Mouse (Mus musculus) adrenal gland (tissue): Measurements from ENCODE around the gene Oosp1.

Source experiments
- intact Hi-C: fragments of 180-260 bp; cut with DNase I; formaldehyde crosslinking; loops from one replicate; pipeline ENCODE4 v1.15.1; 2025

Oosp1 gene

DNA sequence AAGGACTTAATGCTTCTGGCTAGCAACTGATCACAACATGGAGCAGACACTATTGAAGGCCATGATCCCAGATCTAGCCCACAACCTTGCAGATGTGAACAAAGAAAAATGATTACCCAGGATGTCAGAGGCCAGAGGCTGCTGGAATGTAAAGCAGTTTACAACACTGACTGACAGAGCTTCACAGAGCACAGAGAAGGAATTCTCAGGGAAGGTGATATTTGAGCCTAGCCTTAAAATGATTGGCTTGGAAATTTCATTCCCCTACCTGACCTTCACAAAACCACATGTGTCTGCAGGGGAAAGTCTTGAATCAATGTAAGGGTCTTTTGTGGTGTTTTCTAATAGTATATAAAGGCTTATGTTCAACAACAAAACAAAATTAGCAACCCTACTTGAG is 66.2 kb downstream of the Oosp1 start:
- intact Hi-C loops, result no loop called here

DNA sequence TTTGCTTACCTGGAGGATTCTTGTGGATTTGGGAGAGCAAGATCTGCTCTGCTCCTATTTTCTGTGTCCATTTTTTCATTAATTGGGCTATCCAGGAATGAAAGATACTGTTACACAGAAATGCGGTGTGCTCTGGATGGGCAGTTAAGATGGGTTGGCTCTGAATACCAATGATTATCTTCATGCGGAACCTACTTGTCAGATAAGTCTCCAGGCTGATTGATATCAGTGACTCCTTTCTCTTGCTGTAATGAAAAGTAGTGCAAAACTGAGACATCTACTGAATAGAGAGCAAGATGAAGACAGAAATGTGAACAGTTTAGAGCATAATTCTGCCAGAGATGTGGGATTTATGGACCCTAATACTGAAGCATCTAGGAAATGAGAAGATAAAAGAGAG is 67.4 kb downstream of the Oosp1 start, which contains the start of gene Ms4a2:
Ms4a2 (minus strand) TSS at position 169 of the 400 bp plus-strand sequence.
- intact Hi-C loops, result no loop called here

DNA sequence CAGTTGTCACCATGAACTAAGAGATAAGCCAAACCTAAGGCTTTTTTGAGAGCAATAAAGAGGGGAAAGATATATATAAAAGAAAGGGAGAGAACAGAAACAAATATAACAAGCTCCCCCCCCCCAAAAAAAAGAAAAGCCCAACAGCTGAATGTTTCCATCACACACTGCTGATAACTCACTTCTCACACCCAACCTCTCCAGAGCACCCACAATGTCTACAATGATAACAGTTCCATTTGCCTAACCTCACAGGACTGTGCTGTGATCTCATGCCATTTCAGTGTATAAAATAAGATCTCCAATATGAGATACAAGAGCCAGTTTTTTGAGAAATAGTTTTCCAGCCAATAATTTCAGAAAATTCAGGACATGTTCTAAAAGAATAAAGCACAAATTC is 73.0 kb downstream of the Oosp1 start:
- intact Hi-C loops, result no loop called here
